Mouse (Mus musculus): Measurements from ENCODE around the gene Scaf4.

DNA sequence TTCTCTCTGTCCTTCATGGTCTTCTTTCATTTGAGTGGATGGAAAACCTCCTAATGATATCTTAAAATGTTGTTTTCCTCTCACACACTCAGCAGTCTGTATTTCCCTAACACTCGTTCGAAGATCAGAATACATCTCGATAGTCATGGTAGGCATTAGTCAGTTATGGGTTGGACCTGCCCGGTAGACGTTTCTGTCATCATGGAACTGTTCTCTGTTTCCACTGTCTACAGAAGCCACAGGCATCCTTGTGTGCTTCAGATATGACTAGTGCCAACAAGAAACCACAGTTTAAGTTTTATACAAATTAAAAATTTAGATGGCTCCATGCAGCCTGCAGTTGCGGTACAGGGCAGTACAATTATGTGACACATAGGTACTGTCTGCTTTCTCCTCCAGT, 46.7 kb upstream of the Scaf4 start:
- TF ChIP-seq CTCF (IDR thresholded peaks at IDR 0.05; ENCODE audit: borderline replicate concordance, control insufficient read depth, extremely low read depth, insufficient read depth, low read length, poor library complexity) (no peak), POLR2A (IDR thresholded peaks at IDR 0.05; ENCODE audit: control insufficient read depth, extremely low read depth, insufficient read depth, low read length, poor library complexity) (no peak)
